Mouse (Mus musculus) neural tube, embryonic 12.5 days (tissue): Measurements from ENCODE around the gene Fbxw8. TPM values are rescaled to one million over a fixed set of nuclear protein-coding genes. Genes with fewer than 3 reads are reported as not detected.

Experiments used
- ATAC-seq: fragments of 200-750 bp; cut with Nextera tagmentation; 2 replicates; pipeline ENCODE4 v1.8.0; 2017; ENCODE audit warnings: low read depth, mild to moderate bottlenecking, moderate TSS enrichment, moderate library complexity; ENCODE audit not compliant: low FRiP score
- H3K27ac ChIP-seq: fragments of 300-500 bp; sonication (generic); 2 replicates; pipeline ENCODE4 v1.5.1; 2016
- H3K27me3 ChIP-seq: fragments of 300-500 bp; sonication (generic); replicated peaks from 2 replicates; pipeline ENCODE4 v1.6.1; 2016; ENCODE audit warnings: mild to moderate bottlenecking
- H3K36me3 ChIP-seq: fragments of 300-500 bp; sonication (generic); 2 replicates; pipeline ENCODE4 v1.6.1; 2016; ENCODE audit warnings: mild to moderate bottlenecking
- H3K4me1 ChIP-seq: fragments of 300-500 bp; sonication (generic); 2 replicates; pipeline ENCODE4 v1.6.1; 2016
- H3K4me2 ChIP-seq: fragments of 300-500 bp; sonication (generic); replicated peaks from 2 replicates; pipeline ENCODE4 v1.6.1; 2016; ENCODE audit warnings: mild to moderate bottlenecking
- H3K4me3 ChIP-seq: fragments of 300-500 bp; sonication (generic); 2 replicates; pipeline ENCODE4 v1.5.1; 2016
- H3K9ac ChIP-seq: fragments of 300-500 bp; sonication (generic); 2 replicates; pipeline ENCODE4 v1.6.1; 2016; ENCODE audit warnings: mild to moderate bottlenecking
- H3K9me3 ChIP-seq: fragments of 300-500 bp; sonication (generic); 2 replicates; pipeline ENCODE4 v1.6.1; 2016; ENCODE audit warnings: mild to moderate bottlenecking
- WGBS: fragments of 180-500 bp; shearing (Covaris S2); methylation state at CpG from one replicate; pipeline ENCODE4 v1.1.7; 2016; 5-methylcytosine and 5-hydroxymethylcytosine counted together
- polyA plus RNA-seq: library from polyadenylated mRNA; unstranded; fragments of >200 nt; fragmentation: Nextera tagmentation; extraction: Ambion mirVana; gene quantifications from 2 replicates; pipeline ENCODE4 v1.2.1, GENCODE M21; 2016

Gene Fbxw8
- polyA plus RNA-seq, 1 experiment from 2014 or later = 40.4 TPM

DNA sequence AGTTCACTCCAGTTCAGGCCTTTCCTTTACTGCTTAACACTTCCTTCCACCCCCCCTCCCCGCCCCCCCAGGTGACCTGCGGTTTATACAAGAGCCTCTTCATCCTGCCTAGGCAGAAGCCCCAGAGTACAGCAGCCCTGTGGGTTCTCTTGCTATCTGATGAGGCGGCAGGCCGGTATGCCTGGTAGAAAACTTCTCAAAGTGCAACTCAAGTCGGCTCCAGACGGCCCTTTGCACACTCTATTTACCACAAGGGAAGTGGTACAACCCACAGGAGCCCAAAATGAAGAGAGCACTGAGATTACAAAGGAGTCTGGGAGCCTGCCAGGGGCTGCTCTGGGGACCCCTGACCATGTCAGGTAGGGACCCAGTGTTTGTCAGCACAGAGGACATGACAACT is 73.3 kb downstream of the Fbxw8 start:
- Histone ChIP-seq H3K4me2 (no peak overlapping the region), H3K9ac (no peak overlapping the region), H3K36me3 (peaks cover 5% of the 10 kb centered on the region), H3K27me3 (no peaks in the 10 kb centered on the region), H3K4me3 (no peak overlapping the region), H3K27ac (no peak overlapping the region), H3K4me1 (peaks cover 85% of the 10 kb centered on the region), H3K9me3 (no peaks in the 10 kb centered on the region)
- ATAC-seq = no peak
- WGBS = 75% methylated on average over 6 of the region's 6 CpGs

DNA sequence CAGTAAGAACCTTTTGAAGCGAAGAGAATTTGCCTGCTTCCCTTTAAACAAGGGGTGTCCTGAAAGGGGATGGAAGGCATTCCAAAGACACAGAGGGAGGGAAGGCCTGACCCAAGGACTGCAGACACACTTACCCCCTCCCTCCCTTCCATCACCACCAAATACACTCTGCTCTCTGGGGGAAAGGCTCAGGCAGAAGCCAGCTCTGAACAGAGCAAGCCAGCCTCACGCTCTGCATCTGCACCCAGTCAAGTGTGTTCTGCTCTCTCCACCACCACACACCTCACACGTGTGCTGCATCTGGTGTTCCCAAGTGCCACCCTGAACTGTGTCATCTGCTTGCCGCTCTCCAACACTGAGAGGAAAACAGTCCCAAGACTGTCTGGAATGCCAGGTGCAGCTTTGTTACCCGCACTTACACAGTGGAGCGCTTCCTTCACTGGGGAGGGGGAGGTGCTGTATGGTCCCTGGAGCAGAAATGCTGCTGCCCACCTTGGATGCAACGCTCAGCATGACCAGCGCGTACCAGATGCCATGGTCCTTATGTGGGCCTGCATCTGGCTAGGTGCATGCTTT is 73.8 kb downstream of the Fbxw8 start:
- ATAC-seq = no peak
- Histone ChIP-seq H3K4me1 (peaks cover 81% of the 10 kb centered on the region), H3K27ac (no peak overlapping the region), H3K9me3 (no peaks in the 10 kb centered on the region), H3K36me3 (peaks cover 10% of the 10 kb centered on the region), H3K27me3 (no peaks in the 10 kb centered on the region), H3K4me2 (no peak overlapping the region), H3K9ac (no peak overlapping the region), H3K4me3 (no peak overlapping the region)
- WGBS = 78% methylated on average over 9 of the region's 9 CpGs

DNA sequence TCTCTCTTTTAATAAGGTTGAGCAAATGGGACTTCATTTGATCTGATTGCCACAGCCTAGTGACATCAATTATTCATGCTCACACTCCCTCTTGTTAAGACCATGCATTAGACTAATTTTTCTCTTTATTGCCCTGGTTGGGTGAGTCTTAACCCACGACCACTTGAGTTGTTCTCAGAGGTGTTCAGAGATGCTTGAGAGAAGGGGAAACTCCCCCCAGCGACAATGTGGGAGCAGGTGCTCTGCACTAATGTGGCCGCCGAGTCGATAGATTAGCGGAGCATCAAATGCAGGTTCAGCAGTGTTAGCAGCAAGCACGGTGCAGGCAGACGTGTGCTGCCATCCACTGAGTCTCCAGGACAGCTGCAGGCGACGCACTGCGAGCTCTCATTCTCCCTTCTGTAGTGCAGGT is 75.4 kb downstream of the Fbxw8 start:
- peak; percentile 66; the same call in 1 of the 2 replicates for ATAC-seq
- Histone ChIP-seq H3K27ac (peak overlapping the region; percentile 59; the same call in 1 of the 2 replicates), H3K4me3 (no peak overlapping the region), H3K4me1 (peaks cover 69% of the 10 kb centered on the region), H3K9me3 (no peaks in the 10 kb centered on the region), H3K4me2 (0 out of 2 replicates have a peak overlapping the region, but pooled peaks have one; percentile 7), H3K36me3 (peaks cover 26% of the 10 kb centered on the region), H3K27me3 (no peaks in the 10 kb centered on the region), H3K9ac (no peak overlapping the region)
- 45% methylated on average over 11 of the region's 11 CpGs for WGBS

DNA sequence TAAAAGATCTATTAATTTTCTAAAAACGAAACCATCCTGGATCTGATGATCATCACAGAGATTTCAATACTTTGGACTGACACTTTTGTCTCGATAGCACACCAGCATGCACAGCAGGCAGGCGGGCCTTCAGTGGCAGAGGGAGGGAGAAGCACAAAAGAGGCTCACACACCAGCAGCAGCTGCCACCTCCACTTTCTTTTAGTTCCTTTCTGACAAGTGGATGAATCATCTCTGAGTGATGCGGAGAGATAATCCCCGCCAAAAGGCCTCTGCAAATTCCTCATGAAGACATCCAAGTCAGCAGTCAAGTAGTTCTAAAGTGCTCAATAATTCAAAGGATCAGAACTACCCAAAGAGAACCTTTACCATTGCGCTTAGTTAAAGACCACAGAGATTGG is 75.9 kb downstream of the Fbxw8 start:
- Histone ChIP-seq H3K4me1 (peaks cover 65% of the 10 kb centered on the region), H3K4me2 (0 out of 2 replicates have a peak overlapping the region, but pooled peaks have one; percentile 7), H3K36me3 (peaks cover 28% of the 10 kb centered on the region), H3K27ac (no peak overlapping the region), H3K27me3 (no peaks in the 10 kb centered on the region), H3K9ac (no peak overlapping the region), H3K9me3 (no peaks in the 10 kb centered on the region), H3K4me3 (no peak overlapping the region)
- 55% methylated on average over 6 of the region's 6 CpGs for WGBS
- 0 out of 2 replicates have a peak, but pooled peaks have one; percentile 24 for ATAC-seq

DNA sequence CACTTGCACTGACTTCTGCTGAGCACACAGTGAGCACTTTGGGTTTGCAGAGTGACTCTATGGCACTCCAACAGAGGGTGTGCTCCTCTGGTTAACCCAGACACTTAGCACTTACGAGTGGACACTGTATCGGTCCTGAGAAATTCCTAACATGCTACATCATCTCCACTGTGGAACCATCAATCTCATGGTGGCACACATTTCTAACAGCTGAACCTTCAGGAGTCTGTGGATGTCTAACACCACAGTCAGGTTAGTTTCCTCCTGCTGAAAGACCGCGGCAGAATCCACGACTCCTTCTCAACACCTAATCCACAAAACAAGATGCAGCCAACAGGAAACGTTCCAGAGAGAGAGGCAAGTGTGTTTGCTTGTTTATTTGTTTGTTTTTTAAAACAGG is 76.7 kb downstream of the Fbxw8 start:
- 85% methylated on average over 6 of the region's 6 CpGs for WGBS
- no peak overlapping the region for H3K9ac ChIP-seq

DNA sequence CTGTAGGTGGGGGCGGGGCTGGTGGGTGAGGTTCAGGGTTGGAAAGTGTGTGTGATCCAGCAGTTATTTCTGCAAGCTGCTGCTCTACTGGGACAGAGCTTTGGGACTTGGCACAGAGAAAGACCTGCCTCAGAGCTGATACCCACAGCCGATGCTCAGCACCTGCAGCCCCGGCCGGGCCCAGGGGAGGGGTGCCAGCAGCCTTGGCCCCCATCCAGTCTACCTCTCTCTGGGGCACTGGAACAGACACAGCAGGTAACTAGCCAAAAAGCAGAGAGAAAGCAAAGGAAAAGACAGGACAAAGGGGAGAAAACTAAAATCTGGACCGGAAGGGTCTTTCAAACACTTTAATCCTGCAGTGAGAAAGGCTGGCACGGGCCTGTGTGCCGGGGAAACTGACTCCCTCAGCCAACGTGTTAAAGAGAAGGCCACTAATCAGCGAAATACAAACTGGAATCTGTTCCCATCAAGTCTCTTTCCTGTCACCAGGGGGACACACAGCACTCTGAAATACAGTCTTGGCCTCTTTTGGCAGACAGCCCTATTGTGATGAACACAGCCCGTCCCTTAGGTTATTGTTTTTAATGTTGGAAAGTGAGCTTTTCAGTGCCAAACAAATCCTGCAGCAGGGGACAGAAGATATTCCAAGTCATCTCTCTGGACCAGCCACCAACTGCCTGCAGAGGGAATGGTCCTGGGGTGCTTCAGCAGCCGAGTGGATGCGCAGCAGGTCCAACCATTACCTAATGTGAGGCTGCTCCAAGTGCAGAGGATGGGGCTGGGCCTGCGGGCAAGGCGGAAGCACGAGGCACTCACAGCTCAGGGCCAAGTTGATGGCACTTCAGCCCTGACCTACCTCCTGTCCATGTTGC is 78.3 kb downstream of the Fbxw8 start:
- H3K27ac ChIP-seq = no peak overlapping the region
- no peak for ATAC-seq
- H3K27me3 ChIP-seq = no peaks in the 10 kb centered on the region
- peaks cover 43% of the 10 kb centered on the region for H3K4me1 ChIP-seq
- H3K9ac ChIP-seq = no peak overlapping the region
- peaks cover 28% of the 10 kb centered on the region for H3K36me3 ChIP-seq
- no peak overlapping the region for H3K4me2 ChIP-seq
- no peaks in the 10 kb centered on the region for H3K9me3 ChIP-seq
- H3K4me3 ChIP-seq = no peak overlapping the region
- 89% methylated on average over 15 of the region's 15 CpGs for WGBS

More for the DNA sequence above, 76.7 kb downstream of the Fbxw8 start:
- no peak for ATAC-seq
- Histone ChIP-seq H3K27me3 (no peaks in the 10 kb centered on the region), H3K27ac (no peak overlapping the region), H3K9me3 (no peaks in the 10 kb centered on the region), H3K4me3 (no peak overlapping the region), H3K4me2 (no peak overlapping the region), H3K4me1 (peaks cover 57% of the 10 kb centered on the region), H3K36me3 (peaks cover 28% of the 10 kb centered on the region)

DNA sequence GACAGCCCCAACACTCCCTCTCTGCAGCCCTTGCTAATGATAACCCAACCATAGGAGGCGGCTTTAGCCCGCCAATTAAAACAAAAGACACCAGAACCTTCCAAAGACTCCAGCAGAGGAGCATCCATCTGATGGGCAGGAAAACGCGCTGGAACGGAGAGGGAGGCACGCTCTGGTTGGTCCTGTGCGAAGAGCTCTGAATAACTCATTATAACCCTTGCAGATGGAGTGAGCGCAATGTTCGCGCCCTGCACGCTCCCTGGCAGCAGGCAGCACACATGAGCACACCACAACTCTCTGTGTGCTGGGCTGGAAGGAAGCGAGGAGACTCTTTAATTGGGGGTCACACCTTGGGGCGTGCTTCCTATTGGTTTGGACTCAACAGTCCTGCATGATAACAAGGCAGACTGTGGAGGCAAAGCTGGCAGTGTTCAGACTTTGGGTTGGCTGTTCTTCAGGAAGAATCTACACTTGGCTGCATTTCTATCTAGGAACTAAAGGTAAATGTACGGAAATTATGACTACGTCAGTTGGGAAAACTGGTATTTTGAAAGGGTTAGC is 82.0 kb downstream of the Fbxw8 start:
- Histone ChIP-seq H3K4me2 (no peak overlapping the region), H3K9ac (no peak overlapping the region), H3K4me1 (peaks cover 11% of the 10 kb centered on the region; the same call in 1 of the 2 replicates), H3K27me3 (no peaks in the 10 kb centered on the region), H3K27ac (no peak overlapping the region), H3K4me3 (no peak overlapping the region), H3K9me3 (no peaks in the 10 kb centered on the region), H3K36me3 (peaks cover 44% of the 10 kb centered on the region)
- ATAC-seq = no peak
- WGBS = 81% methylated on average over 15 of the region's 15 CpGs

DNA sequence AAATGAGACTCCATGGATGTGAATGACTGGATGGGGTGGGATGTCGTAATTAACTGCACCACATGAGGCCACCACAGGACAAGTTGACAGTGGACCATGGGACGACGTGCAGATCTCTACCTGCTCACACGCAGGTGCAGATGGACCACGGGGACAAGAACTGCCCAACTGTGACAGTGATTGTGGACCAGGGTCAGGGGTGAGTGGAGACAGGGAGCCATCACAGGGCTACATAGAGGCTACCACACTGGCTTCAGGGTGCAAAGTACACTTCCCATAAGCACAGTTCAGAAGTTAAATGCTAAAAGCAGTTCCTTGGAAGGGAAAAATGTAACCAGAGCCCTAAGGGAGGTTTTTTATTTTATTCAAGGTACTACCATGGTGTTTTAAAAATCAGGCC is 83.5 kb downstream of the Fbxw8 start:
- 83% methylated on average over 5 of the region's 5 CpGs for WGBS
- Histone ChIP-seq H3K36me3 (peaks cover 46% of the 10 kb centered on the region), H3K27me3 (no peaks in the 10 kb centered on the region), H3K4me2 (no peak overlapping the region), H3K4me3 (no peak overlapping the region), H3K9me3 (no peaks in the 10 kb centered on the region), H3K9ac (no peak overlapping the region), H3K4me1 (0 out of 2 replicates have a peak, but pooled peaks cover 2% of the 10 kb centered on the region), H3K27ac (no peak overlapping the region)
- no peak for ATAC-seq

DNA sequence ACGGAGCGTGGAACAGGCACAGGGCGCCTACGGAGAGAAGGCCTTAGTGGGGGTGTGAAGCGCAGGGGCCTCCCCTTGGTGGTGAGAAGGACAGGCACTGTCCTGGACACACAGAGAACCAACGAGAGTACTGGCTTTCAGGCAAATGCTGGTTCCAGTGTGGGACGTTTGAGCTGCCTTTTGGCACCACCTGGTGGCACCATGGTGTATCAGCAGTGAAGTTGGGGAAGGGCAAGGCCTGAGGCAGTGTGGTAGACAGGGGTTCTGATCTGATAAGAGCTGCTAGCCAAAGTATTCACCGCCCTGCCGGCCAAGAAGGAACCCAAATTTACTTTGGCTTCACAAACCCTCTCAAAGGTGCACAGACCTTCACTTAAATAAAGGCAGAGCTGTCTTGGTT is 85.9 kb downstream of the Fbxw8 start:
- Histone ChIP-seq H3K9ac (no peak overlapping the region), H3K4me2 (no peak overlapping the region), H3K9me3 (no peaks in the 10 kb centered on the region), H3K4me3 (no peak overlapping the region), H3K36me3 (peaks cover 41% of the 10 kb centered on the region), H3K27ac (no peak overlapping the region), H3K27me3 (no peaks in the 10 kb centered on the region), H3K4me1 (peaks cover 10% of the 10 kb centered on the region; the same call in 1 of the 2 replicates)
- ATAC-seq = peak; percentile 48; the same call in 1 of the 2 replicates
- 55% methylated on average over 9 of the region's 9 CpGs for WGBS

DNA sequence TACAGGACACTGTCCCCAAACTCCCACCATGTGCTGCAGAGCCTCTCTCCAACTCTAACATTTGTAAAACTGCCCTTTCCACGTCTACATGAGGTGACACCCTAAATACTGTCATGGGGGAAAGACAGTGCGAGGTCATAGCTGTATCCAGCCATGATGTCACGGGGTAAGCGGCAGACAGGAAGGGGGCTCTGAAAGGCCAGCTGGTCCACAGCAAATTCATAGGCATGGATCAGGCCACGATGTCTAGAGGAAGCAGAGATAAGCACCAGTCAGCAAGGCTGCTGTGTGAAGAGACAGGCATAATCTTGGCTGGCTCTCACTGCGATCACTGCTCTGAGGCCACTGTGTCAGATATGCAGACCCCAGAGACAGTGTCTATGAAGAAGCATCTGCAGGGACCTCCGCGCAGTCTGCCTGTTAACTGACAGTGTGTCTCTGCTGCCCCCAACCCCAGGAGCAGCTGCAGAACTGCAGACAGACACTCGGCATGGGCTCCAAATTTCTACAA is 87.2 kb downstream of the Fbxw8 start:
- Histone ChIP-seq H3K9me3 (no peaks in the 10 kb centered on the region), H3K9ac (no peak overlapping the region), H3K36me3 (peaks cover 41% of the 10 kb centered on the region), H3K4me3 (no peak overlapping the region), H3K27me3 (no peaks in the 10 kb centered on the region), H3K27ac (no peak overlapping the region), H3K4me1 (peaks cover 20% of the 10 kb centered on the region; the same call in 1 of the 2 replicates), H3K4me2 (no peak overlapping the region)
- 93% methylated on average over 9 of the region's 9 CpGs for WGBS
- ATAC-seq = no peak

DNA sequence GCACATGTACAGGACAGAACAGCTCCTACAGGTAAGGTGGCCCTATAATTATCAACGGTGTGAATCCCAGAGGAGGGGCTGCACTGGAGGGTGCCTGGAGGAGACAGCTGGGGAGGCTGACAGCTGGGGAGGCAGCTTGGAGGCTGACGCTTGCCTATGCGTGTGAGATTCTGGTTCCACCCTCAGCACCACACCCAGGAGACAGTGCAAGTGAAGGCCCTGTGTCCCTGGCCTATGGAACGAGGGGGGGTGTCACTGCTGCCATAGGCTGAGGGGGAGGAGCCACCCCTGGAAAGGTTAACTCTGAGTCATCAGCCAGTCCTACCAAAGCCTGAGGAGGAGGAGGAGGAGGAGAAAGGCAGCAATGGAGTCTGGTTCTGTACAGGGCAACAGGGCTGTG is 87.7 kb downstream of the Fbxw8 start:
- Histone ChIP-seq H3K36me3 (peaks cover 41% of the 10 kb centered on the region), H3K9me3 (no peaks in the 10 kb centered on the region)

DNA sequence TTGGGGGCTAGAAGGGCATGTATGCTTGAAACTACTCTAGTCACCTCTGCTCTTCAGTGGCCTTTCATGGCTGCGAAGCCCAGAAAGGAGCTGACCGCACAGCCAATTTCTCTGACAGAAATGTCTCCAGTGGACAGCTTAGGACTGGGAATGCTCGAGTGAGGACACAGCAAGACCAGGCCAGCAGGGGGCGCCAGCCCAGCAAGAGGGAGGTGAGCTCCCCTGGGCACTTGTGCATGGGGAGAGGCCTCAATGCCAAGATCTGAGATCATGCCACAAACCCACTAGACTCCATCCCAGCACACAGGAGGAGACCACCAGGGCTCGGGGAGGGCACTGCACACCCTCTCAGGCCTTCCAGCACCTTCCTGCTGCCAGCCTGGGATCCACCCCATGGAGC is 88.4 kb downstream of the Fbxw8 start:
- H3K4me2 ChIP-seq = no peak overlapping the region
- WGBS = 67% methylated on average over 5 of the region's 5 CpGs
- peaks cover 41% of the 10 kb centered on the region for H3K36me3 ChIP-seq
- no peak overlapping the region for H3K9ac ChIP-seq
- H3K9me3 ChIP-seq = no peaks in the 10 kb centered on the region
- no peak overlapping the region for H3K27ac ChIP-seq
- ATAC-seq = no peak
- peaks cover 20% of the 10 kb centered on the region; the same call in 1 of the 2 replicates for H3K4me1 ChIP-seq
- H3K4me3 ChIP-seq = no peak overlapping the region
- no peaks in the 10 kb centered on the region for H3K27me3 ChIP-seq

More for the DNA sequence above, 87.7 kb downstream of the Fbxw8 start:
- Histone ChIP-seq H3K4me3 (no peak overlapping the region), H3K27ac (no peak overlapping the region), H3K4me2 (no peak overlapping the region), H3K27me3 (no peaks in the 10 kb centered on the region), H3K4me1 (peaks cover 20% of the 10 kb centered on the region; the same call in 1 of the 2 replicates), H3K9ac (no peak overlapping the region)
- WGBS = 77% methylated on average over 4 of the region's 4 CpGs
- no peak for ATAC-seq
